Mouse (Mus musculus): ENCODE measurements around the gene Rnf212.

GRCm38 (mm10) chr5:108760002-108760401, 14.8 kb downstream of the Rnf212 start:
- TF ChIP-seq CTCF (IDR thresholded peaks at IDR 0.05) = no peak
- no peak for TF ChIP-seq EP300 (IDR thresholded peaks at IDR 0.05; ENCODE audit: insufficient read depth, low read depth, low read length)
